Mouse (Mus musculus): ENCODE measurements at regions not wholly inside any gene's neighbourhood (a gene's known extent, or its start where the extent isn't known, plus 50 kb on each side); places are given as distances from the start of the nearest gene placed in this dataset.

DNA sequence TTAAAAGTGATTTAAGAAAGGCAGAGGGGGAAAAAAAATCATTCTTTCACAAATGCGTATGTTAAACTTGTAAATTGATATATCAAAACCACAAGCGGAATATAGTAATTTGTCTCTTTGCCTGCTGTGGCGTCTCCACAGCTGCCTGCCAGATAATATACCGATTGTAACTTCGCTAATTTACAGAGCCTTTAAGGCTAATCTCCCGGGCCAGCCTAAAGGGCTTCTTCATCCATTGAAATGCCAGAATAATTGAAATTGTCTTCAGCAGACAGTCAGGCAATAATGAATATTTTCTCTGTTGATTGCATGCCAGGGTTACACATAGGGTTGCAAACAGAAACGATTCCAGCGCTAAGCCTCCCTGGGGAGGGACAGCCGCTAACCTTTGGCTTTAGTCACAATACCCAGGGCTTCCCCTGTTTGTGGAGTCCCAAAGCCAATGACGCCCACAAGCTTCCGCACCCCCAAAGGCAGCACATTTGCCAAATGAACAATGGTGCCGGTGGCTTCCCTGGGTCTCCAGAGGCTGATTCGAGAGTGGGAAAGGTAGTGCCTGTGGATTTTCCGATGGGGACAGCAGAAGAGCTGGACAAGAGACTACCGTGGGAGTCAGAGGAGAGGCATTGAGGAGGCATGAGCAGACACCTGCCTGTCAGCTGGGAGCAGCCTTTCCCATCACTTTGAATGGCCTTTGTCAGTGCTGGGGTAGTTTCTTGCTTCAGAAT is 248.2 kb upstream of the 4930412O13Rik start:
- Histone ChIP-seq H3K9ac (replicated peaks; ENCODE audit: low read length, poor library complexity, severe bottlenecking) (peak overlapping the region; percentile 44; the same call in 1 of the 2 replicates), H3K36me3 (ENCODE audit: insufficient read depth, low read length) (no peaks in the 10 kb centered on the region), H3K9me3 (ENCODE audit: low read length) (no peaks in the 10 kb centered on the region), H3K27me3 (ENCODE audit: insufficient read depth, low read length) (no peaks in the 10 kb centered on the region), H3K4me2 (ENCODE audit: low read depth, low read length, poor library complexity, severe bottlenecking) (peak overlapping the region; percentile 55), H3K27ac (ENCODE audit: low read depth, low read length) (no peak overlapping the region), H3K4me1 (ENCODE audit: insufficient read depth, low read length) (peaks cover 5% of the 10 kb centered on the region), H3K4me3 (ENCODE audit: low read depth, low read length) (peak overlapping the region; percentile 30)
- no peak for DNase-seq (ENCODE audit: low spot score)
- TF ChIP-seq CTCF (IDR thresholded peaks at IDR 0.05) = 0 out of 2 replicates have a peak, but pooled peaks have one; percentile 2
- ATAC-seq (ENCODE audit: low FRiP score) = no peak
- WGBS = 9% methylated on average over 15 of the region's 15 CpGs

DNA sequence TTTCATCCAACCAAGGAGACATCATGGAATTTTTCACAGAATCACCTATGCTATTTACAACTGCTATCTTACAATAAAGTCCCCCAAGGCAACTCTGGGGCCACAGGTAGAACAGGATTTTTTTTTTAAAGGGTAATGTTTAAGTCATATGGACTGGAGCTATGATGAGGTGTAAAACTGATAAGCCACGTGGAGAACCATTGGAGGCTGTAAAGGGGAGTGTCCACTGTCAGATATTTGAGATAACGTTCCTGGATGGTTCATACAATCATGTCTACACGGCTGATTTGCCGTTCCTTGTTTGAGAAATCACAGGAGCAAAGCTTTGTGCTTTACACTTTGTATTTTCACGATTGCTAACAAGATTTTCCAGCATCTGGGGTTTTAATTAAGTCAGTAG is 241.8 kb upstream of the 4930412O13Rik start:
- Histone ChIP-seq H3K27me3 (ENCODE audit: insufficient read depth, low read length) (no peaks in the 10 kb centered on the region), H3K9me3 (ENCODE audit: low read length) (no peaks in the 10 kb centered on the region), H3K36me3 (ENCODE audit: insufficient read depth, low read length) (no peaks in the 10 kb centered on the region), H3K4me3 (ENCODE audit: low read depth, low read length) (no peak overlapping the region), H3K9ac (replicated peaks; ENCODE audit: low read length, poor library complexity, severe bottlenecking) (no peak overlapping the region), H3K27ac (ENCODE audit: low read depth, low read length) (no peak overlapping the region), H3K4me1 (ENCODE audit: insufficient read depth, low read length) (no peaks in the 10 kb centered on the region), H3K4me2 (ENCODE audit: low read depth, low read length, poor library complexity, severe bottlenecking) (no peak overlapping the region)
- DNase-seq (ENCODE audit: low spot score) = no peak
- WGBS = 28% methylated on average over 5 of the region's 5 CpGs
- no peak for TF ChIP-seq CTCF (IDR thresholded peaks at IDR 0.05)
- ATAC-seq (ENCODE audit: low FRiP score) = no peak

GRCm38 (mm10) chr2:9641629-9642028 is 239.4 kb upstream of the 4930412O13Rik start:
- no peaks in the 10 kb centered on the region for H3K36me3 ChIP-seq (ENCODE audit: insufficient read depth, low read length)
- ATAC-seq (ENCODE audit: low FRiP score) (no peak), DNase-seq (ENCODE audit: low spot score) (no peak)
- WGBS = 49% methylated on average over 7 of the region's 7 CpGs
- H3K4me2 ChIP-seq (ENCODE audit: low read depth, low read length, poor library complexity, severe bottlenecking) = no peak overlapping the region
- no peaks in the 10 kb centered on the region for H3K27me3 ChIP-seq (ENCODE audit: insufficient read depth, low read length)
- no peak for TF ChIP-seq CTCF (IDR thresholded peaks at IDR 0.05)
- no peaks in the 10 kb centered on the region for H3K4me1 ChIP-seq (ENCODE audit: insufficient read depth, low read length)
- H3K27ac ChIP-seq (ENCODE audit: low read depth, low read length) = no peak overlapping the region
- no peak overlapping the region for H3K9ac ChIP-seq (replicated peaks; ENCODE audit: low read length, poor library complexity, severe bottlenecking)
- H3K9me3 ChIP-seq (ENCODE audit: low read length) = no peaks in the 10 kb centered on the region
- no peak overlapping the region for H3K4me3 ChIP-seq (ENCODE audit: low read depth, low read length)

- no peak for ATAC-seq (ENCODE audit: low FRiP score)
- 85% methylated on average over 3 of the region's 3 CpGs for WGBS
- H3K4me3 ChIP-seq (ENCODE audit: low read depth, low read length) = no peak overlapping the region
These were observed 238.6 kb upstream of the 4930412O13Rik start for GRCm38 (mm10) chr2:9642411-9642810.

DNA sequence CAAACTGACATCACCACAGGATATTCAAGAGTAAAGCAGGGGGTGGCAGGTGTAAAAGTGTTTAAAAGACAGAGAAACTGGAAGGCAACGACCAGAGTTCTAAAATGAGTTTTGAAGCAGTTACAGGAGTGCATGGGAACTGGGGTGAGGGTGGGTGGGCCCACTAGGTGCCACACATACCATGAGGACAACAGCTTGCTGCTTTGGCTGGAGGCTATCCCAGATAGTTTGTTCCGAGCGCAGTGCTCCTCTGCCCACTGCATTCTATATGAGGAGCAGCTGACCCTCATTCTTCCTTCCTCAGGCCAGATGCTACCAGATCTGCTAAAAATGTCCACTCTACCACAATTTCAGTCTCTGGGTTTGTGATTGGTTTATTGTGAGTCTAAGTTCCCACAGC is 234.6 kb upstream of the 4930412O13Rik start:
- Histone ChIP-seq H3K9ac (replicated peaks; ENCODE audit: low read length, poor library complexity, severe bottlenecking) (no peak overlapping the region), H3K9me3 (ENCODE audit: low read length) (no peaks in the 10 kb centered on the region), H3K4me3 (ENCODE audit: low read depth, low read length) (no peak overlapping the region), H3K27ac (ENCODE audit: low read depth, low read length) (no peak overlapping the region), H3K4me1 (ENCODE audit: insufficient read depth, low read length) (no peaks in the 10 kb centered on the region), H3K27me3 (ENCODE audit: insufficient read depth, low read length) (no peaks in the 10 kb centered on the region), H3K36me3 (ENCODE audit: insufficient read depth, low read length) (no peaks in the 10 kb centered on the region), H3K4me2 (ENCODE audit: low read depth, low read length, poor library complexity, severe bottlenecking) (no peak overlapping the region)
- 69% methylated on average over 3 of the region's 3 CpGs for WGBS
- TF ChIP-seq CTCF (IDR thresholded peaks at IDR 0.05) = no peak
- no peak for DNase-seq (ENCODE audit: low spot score)
- ATAC-seq (ENCODE audit: low FRiP score) = no peak

More at GRCm38 (mm10) chr2:9642411-9642810, 238.6 kb upstream of the 4930412O13Rik start:
- Histone ChIP-seq H3K4me1 (ENCODE audit: insufficient read depth, low read length) (no peaks in the 10 kb centered on the region), H3K36me3 (ENCODE audit: insufficient read depth, low read length) (no peaks in the 10 kb centered on the region), H3K9me3 (ENCODE audit: low read length) (no peaks in the 10 kb centered on the region), H3K4me2 (ENCODE audit: low read depth, low read length, poor library complexity, severe bottlenecking) (no peak overlapping the region), H3K27me3 (ENCODE audit: insufficient read depth, low read length) (no peaks in the 10 kb centered on the region), H3K27ac (ENCODE audit: low read depth, low read length) (no peak overlapping the region), H3K9ac (replicated peaks; ENCODE audit: low read length, poor library complexity, severe bottlenecking) (no peak overlapping the region)
- DNase-seq (ENCODE audit: low spot score) = no peak
- no peak for TF ChIP-seq CTCF (IDR thresholded peaks at IDR 0.05)

GRCm38 (mm10) chr2:9646963-9647362 is 234.1 kb upstream of the 4930412O13Rik start:
- DNase-seq (ENCODE audit: low spot score) (no peak), ATAC-seq (ENCODE audit: low FRiP score) (no peak)
- no peaks in the 10 kb centered on the region for H3K4me1 ChIP-seq (ENCODE audit: insufficient read depth, low read length)
- H3K36me3 ChIP-seq (ENCODE audit: insufficient read depth, low read length) = no peaks in the 10 kb centered on the region
- H3K27ac ChIP-seq (ENCODE audit: low read depth, low read length) = no peak overlapping the region
- H3K9me3 ChIP-seq (ENCODE audit: low read length) = no peaks in the 10 kb centered on the region
- no peak overlapping the region for H3K9ac ChIP-seq (replicated peaks; ENCODE audit: low read length, poor library complexity, severe bottlenecking)
- no peak overlapping the region for H3K4me3 ChIP-seq (ENCODE audit: low read depth, low read length)
- no peaks in the 10 kb centered on the region for H3K27me3 ChIP-seq (ENCODE audit: insufficient read depth, low read length)
- WGBS = 13% methylated on average over 4 of the region's 4 CpGs
- H3K4me2 ChIP-seq (ENCODE audit: low read depth, low read length, poor library complexity, severe bottlenecking) = no peak overlapping the region
- no peak for TF ChIP-seq CTCF (IDR thresholded peaks at IDR 0.05)

Measured in midbrain, postnatal 0 days (tissue).